Mouse (Mus musculus) gastrocnemius, postnatal 36 days (tissue): Measurements from ENCODE around the gene Cnot6. TPM values are rescaled to one million over a fixed set of nuclear protein-coding genes. Genes with fewer than 3 reads are reported as not detected.

Source experiments
- total RNA-seq, 2 experiments: library from RNA; stranded (reverse); gene quantifications; 2 replicates each; pipeline ENCODE4 v1.2.3; 2021

Cnot6 gene
- total RNA-seq, 2 experiments from 2014 or later, result 9.7 to 10.5 TPM

Other genes starting within 250 kb of the Cnot6 start
- gene Olfr1386, start 247.7 kb downstream of the Cnot6 start, total RNA-seq, result not detected
- gene Olfr1385, start 223.7 kb downstream of the Cnot6 start, total RNA-seq, result not detected
- not detected for gene Olfr1384, start 206.0 kb downstream of the Cnot6 start, total RNA-seq
- under 1 TPM in 1 of 2 experiments, not detected in 1; 0.32 TPM for gene Olfr1383, start 193.1 kb downstream of the Cnot6 start, total RNA-seq
- gene Olfr1382, start 184.5 kb downstream of the Cnot6 start, total RNA-seq, result not detected
- not detected for gene Olfr1381, start 169.3 kb downstream of the Cnot6 start, total RNA-seq
- not detected for gene Olfr1380, start 155.8 kb downstream of the Cnot6 start, total RNA-seq
- 1 to 10 TPM; 1.9 to 2.9 TPM for gene Flt4, start 103.5 kb downstream of the Cnot6 start, total RNA-seq
- not detected for gene Scgb3a1, start 49.1 kb downstream of the Cnot6 start, total RNA-seq
- gene Gfpt2, start 81.5 kb upstream of the Cnot6 start, total RNA-seq, result 1 to 10 TPM; 5.7 to 6.2 TPM
- gene Mapk9, start 134.0 kb upstream of the Cnot6 start, total RNA-seq, result 10 to 100 TPM; 43.5 to 49.9 TPM
- gene Rasgef1c, start 189.1 kb upstream of the Cnot6 start, total RNA-seq, result under 1 TPM; 0.26 to 0.44 TPM